Mouse (Mus musculus) stomach, embryonic 16.5 days (tissue): ENCODE data around the gene Lgmn. TPM values are rescaled to one million over a fixed set of nuclear protein-coding genes. Genes with fewer than 3 reads are reported as not detected.

Experiments
- ATAC-seq: fragments of 200-750 bp; cut with Nextera tagmentation; 2 replicates; pipeline ENCODE4 v1.8.0; 2017; ENCODE audit warnings: moderate number of reproducible peaks, moderate TSS enrichment; ENCODE audit not compliant: insufficient read depth, low FRiP score
- H3K27ac ChIP-seq: fragments of 300-500 bp; sonication (generic); 2 replicates; pipeline ENCODE4 v1.5.1; 2014; ENCODE audit warnings: low read length
- H3K27me3 ChIP-seq: fragments of 300-500 bp; sonication (generic); 2 replicates; pipeline ENCODE4 v1.6.1; 2014; ENCODE audit warnings: low read length, control low read depth, mixed read lengths; ENCODE audit not compliant: control insufficient read depth, insufficient read depth
- H3K36me3 ChIP-seq: fragments of 300-500 bp; sonication (generic); 2 replicates; pipeline ENCODE4 v1.6.1; 2014; ENCODE audit warnings: low read length; ENCODE audit not compliant: control insufficient read depth, insufficient read depth
- H3K4me1 ChIP-seq: fragments of 300-500 bp; sonication (generic); 2 replicates; pipeline ENCODE4 v1.6.1; 2014; ENCODE audit warnings: low read length, control low read depth, mixed read lengths; ENCODE audit not compliant: control insufficient read depth, insufficient read depth
- H3K4me2 ChIP-seq: fragments of 300-500 bp; sonication (generic); 2 replicates; pipeline ENCODE4 v1.6.1; 2014; ENCODE audit warnings: low read depth, low read length, mixed read lengths
- H3K4me3 ChIP-seq: fragments of 300-500 bp; sonication (generic); replicated peaks from 2 replicates; pipeline ENCODE4 v1.5.1; 2014; ENCODE audit warnings: mild to moderate bottlenecking, low read length
- H3K9ac ChIP-seq: fragments of 300-500 bp; sonication (generic); 2 replicates; pipeline ENCODE4 v1.6.1; 2014; ENCODE audit warnings: low read length
- H3K9me3 ChIP-seq: fragments of 300-500 bp; sonication (generic); replicated peaks from 2 replicates; pipeline ENCODE4 v1.6.1; 2016; ENCODE audit warnings: low read length, control low read depth; ENCODE audit not compliant: control insufficient read depth
- WGBS: fragments of 180-500 bp; shearing (Covaris S2); extraction: QIAGEN DNeasy Blood & Tissue Kit; methylation state at CpG from one replicate; pipeline ENCODE4 v1.1.7; 2014; 5-methylcytosine and 5-hydroxymethylcytosine counted together
- polyA plus RNA-seq: library from polyadenylated mRNA; unstranded; fragments of >200 nt; fragmentation: Nextera tagmentation; extraction: Ambion mirVana; gene quantifications from 2 replicates; pipeline ENCODE4 v1.2.1, GENCODE M21; 2015

The Lgmn gene
- polyA plus RNA-seq, 1 experiment from 2014 or later: 86.5 TPM

- H3K9ac ChIP-seq: peak overlapping the region; percentile 46; the same call in 1 of the 2 replicates
- H3K4me2 ChIP-seq: no peak overlapping the region
- peak overlapping the region; percentile 24; the same call in 1 of the 2 replicates for H3K27ac ChIP-seq
- no peak overlapping the region for H3K4me3 ChIP-seq
- H3K4me1 ChIP-seq: peaks cover 11% of the 10 kb centered on the region; the same call in 1 of the 2 replicates
- H3K9me3 ChIP-seq: no peaks in the 10 kb centered on the region
- 0 out of 2 replicates have a peak, but pooled peaks have one; percentile 48 for ATAC-seq
- WGBS: 29% methylated on average over 7 of the region's 7 CpGs
- H3K27me3 ChIP-seq: no peaks in the 10 kb centered on the region
- H3K36me3 ChIP-seq: peaks cover 3% of the 10 kb centered on the region; the same call in 1 of the 2 replicates
Observed at GRCm38 (mm10) chr12:102416391-102416837, 23.2 kb downstream of the Lgmn start.

DNA sequence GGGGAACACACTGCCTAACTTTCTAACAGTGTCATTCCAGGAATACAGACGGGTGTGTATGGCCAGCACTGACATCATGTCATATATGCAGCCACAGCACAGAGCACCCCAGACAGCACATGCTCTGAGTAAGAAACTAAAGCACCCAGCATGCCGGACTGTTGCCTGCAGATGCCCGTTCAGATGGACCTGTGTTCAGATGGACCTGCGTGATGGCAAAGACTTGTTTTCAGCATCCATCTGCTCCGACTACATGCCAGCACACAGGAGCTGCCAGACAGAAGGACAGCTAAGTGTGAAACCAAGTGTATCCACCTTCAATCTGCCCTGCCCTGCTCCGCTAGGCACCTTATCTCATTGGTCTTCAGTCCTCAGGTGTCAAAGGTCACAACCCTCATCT, 24.9 kb downstream of the Lgmn start:
- WGBS: 91% methylated on average over 6 of the region's 6 CpGs
- H3K4me1 ChIP-seq: peaks cover 7% of the 10 kb centered on the region; the same call in 1 of the 2 replicates
- no peak for ATAC-seq
- no peaks in the 10 kb centered on the region for H3K27me3 ChIP-seq
- H3K27ac ChIP-seq: no peak overlapping the region
- peaks cover 3% of the 10 kb centered on the region; the same call in 1 of the 2 replicates for H3K36me3 ChIP-seq
- no peak overlapping the region for H3K4me3 ChIP-seq
- H3K9me3 ChIP-seq: no peaks in the 10 kb centered on the region
- H3K4me2 ChIP-seq: no peak overlapping the region
- no peak overlapping the region for H3K9ac ChIP-seq

GRCm38 (mm10) chr12:102413171-102413570, 26.4 kb downstream of the Lgmn start:
- Histone ChIP-seq H3K4me3 (no peak overlapping the region), H3K9me3 (no peaks in the 10 kb centered on the region), H3K27ac (no peak overlapping the region), H3K27me3 (no peaks in the 10 kb centered on the region), H3K4me2 (no peak overlapping the region), H3K36me3 (peaks cover 3% of the 10 kb centered on the region; the same call in 1 of the 2 replicates), H3K4me1 (peaks cover 7% of the 10 kb centered on the region; the same call in 1 of the 2 replicates), H3K9ac (no peak overlapping the region)
- 84% methylated on average over 13 of the region's 13 CpGs for WGBS
- no peak for ATAC-seq

GRCm38 (mm10) chr12:102398588-102398987, 41.0 kb downstream of the Lgmn start:
- 85% methylated on average over 4 of the region's 4 CpGs for WGBS
- Histone ChIP-seq H3K9me3 (no peaks in the 10 kb centered on the region), H3K36me3 (0 out of 2 replicates have a peak, but pooled peaks cover 3% of the 10 kb centered on the region), H3K4me3 (no peak overlapping the region), H3K27ac (no peak overlapping the region), H3K4me1 (no peaks in the 10 kb centered on the region), H3K4me2 (no peak overlapping the region), H3K9ac (no peak overlapping the region), H3K27me3 (no peaks in the 10 kb centered on the region)
- ATAC-seq: no peak

- no peak overlapping the region for H3K27ac ChIP-seq
- ATAC-seq: no peak
- H3K9me3 ChIP-seq: no peaks in the 10 kb centered on the region
- no peak overlapping the region for H3K9ac ChIP-seq
- no peaks in the 10 kb centered on the region for H3K4me1 ChIP-seq
- no peak overlapping the region for H3K4me3 ChIP-seq
- no peak overlapping the region for H3K4me2 ChIP-seq
- no peaks in the 10 kb centered on the region for H3K36me3 ChIP-seq
- no peaks in the 10 kb centered on the region for H3K27me3 ChIP-seq
- 42% methylated on average over 19 of the region's 19 CpGs for WGBS
Observed at GRCm38 (mm10) chr12:102395998-102396991, 43.3 kb downstream of the Lgmn start.

DNA sequence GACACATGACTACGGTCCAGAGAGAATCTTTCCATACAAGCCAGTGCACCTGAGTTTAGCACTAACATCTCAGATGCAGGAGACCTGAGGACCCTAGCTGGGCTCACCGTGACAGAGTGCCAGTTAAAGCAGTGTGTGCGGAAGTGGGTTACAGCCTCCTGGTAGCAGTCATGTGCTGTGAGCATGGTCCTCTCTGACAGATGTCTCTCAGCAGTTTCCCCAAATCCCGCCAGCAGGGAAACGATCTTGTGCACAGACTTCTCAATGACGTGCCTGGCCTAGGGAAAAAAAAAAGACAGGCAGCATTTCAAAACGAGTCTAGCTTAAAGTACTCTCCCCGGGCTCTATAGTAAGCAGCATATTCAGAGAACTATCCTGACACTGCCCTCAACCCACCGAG, 44.1 kb downstream of the Lgmn start:
- WGBS: 74% methylated on average over 9 of the region's 9 CpGs
- Histone ChIP-seq H3K4me1 (no peaks in the 10 kb centered on the region), H3K27ac (no peak overlapping the region), H3K4me3 (no peak overlapping the region), H3K27me3 (no peaks in the 10 kb centered on the region), H3K36me3 (no peaks in the 10 kb centered on the region), H3K9me3 (no peaks in the 10 kb centered on the region), H3K4me2 (no peak overlapping the region), H3K9ac (no peak overlapping the region)
- ATAC-seq: no peak

DNA sequence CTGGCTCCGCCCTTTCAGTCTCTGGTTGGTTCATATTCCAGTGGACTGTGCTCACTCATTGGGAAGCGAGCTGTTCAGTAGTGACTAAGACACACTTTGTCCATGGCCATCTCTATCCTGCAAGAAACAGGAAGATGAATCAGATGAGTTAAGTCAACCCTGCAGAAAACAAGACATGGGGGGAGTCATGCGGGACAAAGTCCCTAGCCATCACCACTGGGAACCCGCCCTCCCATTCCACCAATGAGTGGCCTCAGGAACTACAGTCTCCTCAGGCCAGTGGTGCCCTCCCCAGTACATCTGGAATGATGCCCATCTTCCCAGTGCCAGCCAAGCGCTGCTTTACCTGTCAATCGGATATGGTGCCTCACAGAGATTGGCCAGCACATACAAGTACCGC, 45.1 kb downstream of the Lgmn start:
- 88% methylated on average over 7 of the region's 7 CpGs for WGBS
- Histone ChIP-seq H3K36me3 (no peaks in the 10 kb centered on the region), H3K9ac (no peak overlapping the region), H3K27me3 (no peaks in the 10 kb centered on the region), H3K4me3 (no peak overlapping the region), H3K9me3 (no peaks in the 10 kb centered on the region), H3K4me1 (no peaks in the 10 kb centered on the region), H3K4me2 (no peak overlapping the region), H3K27ac (no peak overlapping the region)
- no peak for ATAC-seq

DNA sequence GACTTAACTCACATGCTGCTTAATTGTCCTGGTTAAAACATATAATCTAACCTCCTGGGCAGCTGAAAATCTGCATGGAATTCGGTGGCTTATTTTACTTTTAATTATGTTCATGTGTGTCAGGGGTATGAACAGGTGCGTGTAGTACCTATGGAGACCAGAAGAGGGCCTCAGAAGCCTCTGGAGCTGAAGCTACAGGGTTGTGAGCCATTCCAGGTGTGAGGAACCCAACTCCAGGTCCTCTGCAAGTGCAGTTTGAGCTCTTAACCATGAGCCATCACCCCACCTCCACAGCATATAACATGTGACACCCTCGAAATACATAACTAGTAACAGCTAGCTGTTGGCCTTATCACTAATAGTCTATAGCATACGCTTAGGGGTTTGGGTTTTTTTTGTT, 47.6 kb downstream of the Lgmn start:
- no peaks in the 10 kb centered on the region for H3K36me3 ChIP-seq
- no peaks in the 10 kb centered on the region for H3K9me3 ChIP-seq
- H3K4me3 ChIP-seq: no peak overlapping the region
- no peak for ATAC-seq
- H3K9ac ChIP-seq: no peak overlapping the region
- no peaks in the 10 kb centered on the region for H3K27me3 ChIP-seq
- no peaks in the 10 kb centered on the region for H3K4me1 ChIP-seq
- H3K27ac ChIP-seq: no peak overlapping the region
- WGBS: 69% methylated on average over 4 of the region's 4 CpGs
- H3K4me2 ChIP-seq: no peak overlapping the region

DNA sequence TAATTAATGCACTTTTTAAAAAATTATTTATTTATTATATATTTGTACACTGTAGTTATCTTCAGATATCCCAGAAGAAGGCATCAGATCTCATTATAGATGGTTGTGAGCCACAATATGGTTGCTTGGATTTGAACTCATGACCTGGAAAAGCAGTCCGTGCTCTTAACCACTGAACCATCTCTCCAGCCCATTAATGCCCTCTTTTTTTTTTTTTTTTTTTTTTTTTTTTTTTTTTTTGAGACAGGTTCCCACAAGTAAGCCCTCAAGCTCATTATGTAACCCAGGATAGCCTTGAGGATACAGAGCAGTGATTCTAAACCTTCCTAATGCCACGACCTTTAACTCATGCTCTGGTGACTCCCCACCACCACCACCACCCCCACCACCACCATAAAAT, 48.5 kb downstream of the Lgmn start:
- H3K36me3 ChIP-seq: no peaks in the 10 kb centered on the region
- H3K4me3 ChIP-seq: no peak overlapping the region
- H3K9ac ChIP-seq: no peak overlapping the region
- WGBS: 87% methylated on average over 2 of the region's 2 CpGs
- no peaks in the 10 kb centered on the region for H3K9me3 ChIP-seq
- H3K27ac ChIP-seq: no peak overlapping the region
- H3K4me1 ChIP-seq: no peaks in the 10 kb centered on the region
- H3K4me2 ChIP-seq: no peak overlapping the region
- H3K27me3 ChIP-seq: no peaks in the 10 kb centered on the region
- no peak for ATAC-seq
